Mouse (Mus musculus) layer of hippocampus, postnatal 25 days (tissue): Measurements from ENCODE around the gene Nav1. TPM values are rescaled to one million over a fixed set of nuclear protein-coding genes. Genes with fewer than 3 reads are reported as not detected.

Source experiments
- DNase-seq, 2 experiments: peaks; one replicate each; pipeline ENCODE4 v3.0.0; 2022; ENCODE audit warnings: mixed read lengths in 2 of 2, low spot score in 1 of 2; ENCODE audit errors: extremely low spot score in 1 of 2
- microRNA-seq, 2 experiments: library from miRNA; unstranded; fragments of <30 nt; microRNA quantifications; one replicate each; pipeline ENCODE4 v1.2.0; 2021
- total RNA-seq, 2 experiments: library from RNA; stranded (reverse); gene quantifications; 2 replicates each; pipeline ENCODE4 v1.2.3; 2021

Nav1 gene
- total RNA-seq, 2 experiments from 2014 or later, result 64.2 to 96.4 TPM

- no peak for DNase-seq
Measured at GRCm38 (mm10) chr1:135405356-135405755, 201.7 kb downstream of the Nav1 start.

GRCm38 (mm10) chr1:135401452-135402110 lies 205.5 kb downstream of the Nav1 start:
- DNase-seq, result no peak

- DNase-seq, result no peak
Measured at GRCm38 (mm10) chr1:135399466-135399865, 207.6 kb downstream of the Nav1 start.

DNA sequence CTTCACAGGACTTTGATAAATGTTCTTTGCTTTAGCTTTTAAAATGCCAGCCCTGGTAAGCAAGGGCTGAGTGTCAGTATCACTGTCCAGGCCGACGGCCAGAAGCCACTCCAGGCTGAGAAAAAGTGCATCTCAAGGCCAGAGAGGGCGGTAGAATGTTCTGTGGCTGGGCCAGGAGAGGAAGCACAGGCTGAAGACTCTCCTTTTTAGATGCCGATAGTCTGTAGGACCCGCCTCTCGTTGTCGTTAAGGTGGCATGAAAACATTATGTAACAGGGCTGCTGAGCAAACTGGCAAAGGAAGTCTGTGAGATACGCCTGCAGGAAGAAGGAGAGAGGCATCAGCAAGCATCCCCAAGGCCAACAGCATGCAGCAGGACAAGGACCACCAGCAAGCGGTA lies 221.9 kb downstream of the Nav1 start:
- no peak for DNase-seq

Small RNA genes within 50 kb of the gene (microRNA-seq; reads per million reads assigned to microRNA genes)
- gene Mir1231, result 7.0 to 9.4 reads per million in 2 experiments

Other genes with a start within 250 kb of the Nav1 start
- gene Shisa4, start 232.1 kb downstream of the Nav1 start, total RNA-seq, result 100 to 1,000 TPM; 137 to 140 TPM
- gene Ipo9, start 176.8 kb downstream of the Nav1 start, total RNA-seq, result 100 to 1,000 TPM; 138 to 148 TPM
- 100 to 1,000 TPM; 197 to 219 TPM for gene Csrp1, start 112.8 kb upstream of the Nav1 start, total RNA-seq
- gene Phlda3, start 158.8 kb upstream of the Nav1 start, total RNA-seq, result 10 to 100 TPM; 17.2 to 22.7 TPM
- 1 to 10 TPM; 4.1 to 5.9 TPM for gene Tnni1, start 172.1 kb upstream of the Nav1 start, total RNA-seq
- 1 to 10 TPM; 1.3 to 2.0 TPM for gene Lad1, start 211.3 kb upstream of the Nav1 start, total RNA-seq
- 1 to 10 TPM; 1.3 to 1.6 TPM for gene Tnnt2, start 229.1 kb upstream of the Nav1 start, total RNA-seq